Mouse (Mus musculus) G1E (cell line): ENCODE measurements at regions not wholly inside any gene's neighbourhood (a gene's known extent, or its start where the extent isn't known, plus 50 kb on each side); places are given as distances from the start of the nearest gene placed in this dataset.
A peak's percentile ranks its signal among the peaks of the same experiment; 100 is the strongest.

Experiments
- ATAC-seq: 2 replicates; pipeline ENCODE4 v1.8.0; 2016; ENCODE audit warnings: mild to moderate bottlenecking; ENCODE audit not compliant: insufficient number of reproducible peaks, poor library complexity, low FRiP score, severe bottlenecking; ENCODE audit errors: extremely low read depth
- DNase-seq: peaks from one replicate; pipeline ENCODE4 v3.0.0; 2012; ENCODE audit warnings: low spot score
- H3K27me3 ChIP-seq: 2 replicates; pipeline ENCODE4 v1.6.1; 2012; ENCODE audit warnings: mild to moderate bottlenecking, low read length, inconsistent platforms; ENCODE audit not compliant: insufficient read depth
- H3K36me3 ChIP-seq: replicated peaks from 2 replicates; pipeline ENCODE3; 2012; ENCODE audit warnings: mild to moderate bottlenecking, inconsistent platforms
- H3K4me1 ChIP-seq: 2 replicates; pipeline ENCODE4 v1.6.1; 2012; ENCODE audit warnings: low read depth, low read length, inconsistent platforms, mixed read lengths; ENCODE audit not compliant: insufficient read depth
- H3K4me3 ChIP-seq: 2 replicates; pipeline ENCODE4 v1.5.1; 2012; ENCODE audit warnings: low read depth, mild to moderate bottlenecking, inconsistent platforms, low read length, moderate library complexity, mixed read lengths
- H3K9me3 ChIP-seq: replicated peaks from 2 replicates; pipeline ENCODE4 v1.6.1; 2012; ENCODE audit warnings: inconsistent platforms
- CTCF ChIP-seq: IDR thresholded peaks from 2 replicates; pipeline ENCODE4 v1.5.1; 2012; ENCODE audit warnings: low read depth, low read length, inconsistent platforms, mixed read lengths
- GATA1 ChIP-seq: IDR thresholded peaks from 2 replicates; pipeline ENCODE4 v1.6.1; 2012; ENCODE audit warnings: borderline replicate concordance, low read length, inconsistent platforms, mixed read lengths
- GATA2 ChIP-seq: IDR thresholded peaks from 2 replicates; pipeline ENCODE4 v1.6.1; 2012; ENCODE audit warnings: low read depth, low read length, inconsistent platforms, borderline replicate concordance
- POLR2AphosphoS5 ChIP-seq: IDR thresholded peaks from 2 replicates; pipeline ENCODE4 v1.6.1; 2012; ENCODE audit warnings: low read depth, low read length, inconsistent platforms; ENCODE audit not compliant: insufficient replicate concordance
- TAL1 ChIP-seq: conservative IDR thresholded peaks from 2 replicates; pipeline ENCODE4 v1.6.1; 2012; ENCODE audit warnings: low read depth, low read length, inconsistent platforms, mixed read lengths

DNA sequence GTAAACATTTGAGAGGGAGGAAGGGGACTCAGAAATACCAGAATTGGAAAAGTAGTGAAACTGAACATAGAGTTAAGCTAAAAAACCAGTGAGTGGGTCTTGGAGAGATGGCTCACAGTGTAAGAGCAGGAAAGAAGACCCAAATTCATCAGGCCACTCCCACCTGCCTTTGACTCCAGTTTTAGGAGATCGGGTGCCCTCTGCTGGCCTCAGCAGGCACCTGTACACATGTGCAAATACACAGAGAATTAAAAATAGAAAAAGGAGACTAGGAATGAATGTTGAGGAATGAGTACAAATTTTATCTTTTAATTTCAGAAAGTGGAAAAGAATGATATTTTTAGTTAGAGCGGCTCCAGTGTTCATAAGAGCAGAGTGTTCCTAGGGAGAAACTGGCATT, 414.7 kb downstream of the Rnf144b start:
- ATAC-seq (no peak), DNase-seq (no peak)
- Histone ChIP-seq H3K36me3 (no peaks in the 10 kb centered on the region), H3K9me3 (no peaks in the 10 kb centered on the region), H3K4me3 (no peak overlapping the region), H3K4me1 (no peaks in the 10 kb centered on the region), H3K27me3 (no peaks in the 10 kb centered on the region)
- TF ChIP-seq GATA1 (no peak), GATA2 (no peak), CTCF (no peak), POLR2AphosphoS5 (no peak), TAL1 (no peak)

DNA sequence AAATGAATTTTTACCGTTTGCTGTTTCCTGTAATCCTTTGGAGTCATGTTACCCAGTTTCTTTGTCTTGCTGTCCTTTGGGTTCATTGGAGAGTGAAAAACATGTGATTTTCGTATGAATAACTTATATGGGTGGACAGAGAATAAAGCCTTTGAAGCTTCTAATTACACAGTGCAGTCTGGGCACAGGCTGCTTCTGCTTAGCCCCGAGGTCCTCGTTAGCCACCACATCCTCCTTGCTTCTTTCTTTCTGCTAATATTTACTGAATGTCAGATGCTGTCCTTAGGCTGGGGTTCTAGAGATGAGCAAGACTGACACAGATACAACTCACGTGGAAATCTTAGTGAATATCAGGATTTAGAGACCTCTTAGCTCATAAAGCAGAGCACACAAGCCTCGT, 427.2 kb downstream of the Rnf144b start:
- ATAC-seq = no peak

DNA sequence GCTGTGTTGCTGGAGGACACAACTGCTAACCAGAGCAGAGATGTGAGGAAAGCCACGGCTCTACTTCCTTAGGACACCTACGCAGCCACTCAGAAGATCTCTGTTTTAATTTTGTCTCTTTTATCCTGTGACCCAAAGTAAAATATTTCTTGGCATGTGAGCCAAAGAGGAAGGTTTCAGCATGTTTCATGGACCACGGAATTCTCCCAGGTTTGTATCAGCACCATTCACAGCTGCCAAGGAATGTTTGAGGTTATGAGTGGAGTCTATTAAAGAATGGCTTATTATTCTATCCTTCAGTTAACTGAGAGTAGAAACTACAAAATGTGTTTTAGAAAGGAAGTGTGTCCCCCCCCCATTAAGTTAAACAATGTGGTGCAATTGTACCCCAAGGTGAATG, 429.8 kb downstream of the Rnf144b start:
- ATAC-seq (no peak), DNase-seq (no peak)
- peaks cover 10% of the 10 kb centered on the region for H3K9me3 ChIP-seq
- no peak overlapping the region for H3K4me3 ChIP-seq
- no peaks in the 10 kb centered on the region for H3K4me1 ChIP-seq
- TF ChIP-seq TAL1 (no peak), CTCF (no peak), GATA1 (no peak), GATA2 (no peak), POLR2AphosphoS5 (no peak)
- H3K27me3 ChIP-seq = no peaks in the 10 kb centered on the region
- no peaks in the 10 kb centered on the region for H3K36me3 ChIP-seq

More for the DNA sequence above, 427.2 kb downstream of the Rnf144b start:
- TF ChIP-seq GATA1 (no peak), TAL1 (no peak), GATA2 (no peak), CTCF (no peak), POLR2AphosphoS5 (no peak)
- Histone ChIP-seq H3K4me1 (no peaks in the 10 kb centered on the region), H3K27me3 (no peaks in the 10 kb centered on the region), H3K4me3 (no peak overlapping the region), H3K9me3 (peaks cover 7% of the 10 kb centered on the region), H3K36me3 (no peaks in the 10 kb centered on the region)
- DNase-seq = no peak

DNA sequence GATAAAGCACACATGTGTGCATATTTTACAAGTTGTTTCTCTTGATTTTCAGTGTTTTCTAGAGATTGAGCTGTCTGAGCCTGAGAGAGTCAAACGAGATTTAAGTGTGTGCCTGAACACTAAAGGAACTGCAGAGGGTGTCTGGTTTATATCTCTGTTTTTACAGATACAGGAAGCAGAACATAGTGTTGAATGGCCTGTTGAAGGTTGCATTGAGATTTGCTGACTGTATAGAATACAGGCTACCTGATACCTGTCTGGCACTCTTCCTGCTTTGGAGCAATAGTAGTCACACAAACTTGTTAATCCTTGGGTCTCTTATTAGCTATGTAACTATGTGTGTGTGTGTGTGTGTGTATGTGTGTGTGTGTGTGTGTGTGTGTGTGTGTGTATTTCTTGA, 431.7 kb downstream of the Rnf144b start:
- no peak overlapping the region for H3K4me3 ChIP-seq
- peaks cover 16% of the 10 kb centered on the region for H3K9me3 ChIP-seq
- no peak for DNase-seq
- no peaks in the 10 kb centered on the region for H3K36me3 ChIP-seq
- no peak for ATAC-seq
- no peaks in the 10 kb centered on the region for H3K27me3 ChIP-seq
- TF ChIP-seq CTCF (no peak), TAL1 (no peak), POLR2AphosphoS5 (no peak)
- no peaks in the 10 kb centered on the region for H3K4me1 ChIP-seq

DNA sequence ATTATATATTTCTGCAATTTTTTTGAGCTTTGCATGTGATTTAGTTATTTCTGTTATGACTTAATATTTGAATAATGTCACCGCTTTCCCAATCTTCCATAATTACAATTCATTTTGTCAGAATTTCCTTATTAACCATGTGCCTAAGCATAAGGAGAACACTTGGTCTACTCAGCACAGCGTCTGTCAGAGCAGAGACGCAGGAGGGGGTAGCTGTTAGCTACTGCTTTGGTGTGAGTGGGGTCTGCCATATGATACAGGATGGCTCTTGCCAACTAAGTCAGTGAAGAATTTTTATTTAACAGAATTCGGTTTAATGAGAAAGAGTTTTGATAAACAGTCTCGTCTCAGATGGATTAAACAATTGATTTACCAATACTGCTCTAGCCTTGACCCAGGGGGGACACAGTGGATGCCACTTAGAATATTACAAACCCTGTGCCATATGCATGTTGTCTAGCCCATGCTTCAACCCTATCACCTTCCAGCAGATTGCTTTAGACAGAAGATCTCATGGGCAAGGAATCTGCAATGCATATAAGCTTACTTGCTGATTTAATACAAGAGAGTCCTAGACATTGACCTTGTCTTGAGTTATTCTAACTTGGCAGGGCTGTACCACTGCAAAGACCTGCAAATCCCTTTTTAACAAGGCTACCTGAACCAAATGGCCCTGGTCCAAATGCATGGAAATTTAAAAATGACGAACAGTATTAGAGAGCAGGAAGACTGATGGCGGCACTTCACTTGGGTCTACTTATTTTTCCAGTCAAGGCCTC, 434.9 kb downstream of the Rnf144b start:
- Histone ChIP-seq H3K9me3 (peaks cover 20% of the 10 kb centered on the region), H3K36me3 (no peaks in the 10 kb centered on the region), H3K27me3 (no peaks in the 10 kb centered on the region), H3K4me1 (no peaks in the 10 kb centered on the region), H3K4me3 (no peak overlapping the region)
- DNase-seq = no peak
- no peak for ATAC-seq
- TF ChIP-seq TAL1 (no peak), GATA1 (no peak), CTCF (no peak), GATA2 (no peak), POLR2AphosphoS5 (no peak)

DNA sequence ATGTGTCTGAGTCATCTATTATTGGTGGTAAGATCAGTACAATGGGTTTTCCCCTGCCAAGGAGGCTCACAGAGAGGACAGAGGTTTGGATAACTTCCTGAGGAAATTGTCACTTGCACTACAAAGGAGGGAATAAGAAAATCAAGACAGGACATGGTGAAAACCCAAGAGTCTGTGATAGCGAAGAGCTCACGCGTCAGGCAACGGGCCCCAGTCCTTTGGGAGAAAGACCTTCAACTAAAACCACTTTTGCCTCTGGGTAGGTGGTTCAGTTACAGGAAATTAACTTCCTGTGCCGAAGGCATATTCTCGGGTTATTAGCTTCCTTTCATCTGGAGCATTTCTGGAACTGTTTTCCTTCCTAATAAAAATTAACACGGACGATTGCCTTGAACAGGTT, 440.4 kb downstream of the Rnf144b start:
- TF ChIP-seq CTCF (no peak), GATA2 (no peak), TAL1 (no peak), GATA1 (no peak), POLR2AphosphoS5 (no peak)
- H3K36me3 ChIP-seq = no peaks in the 10 kb centered on the region
- H3K27me3 ChIP-seq = no peaks in the 10 kb centered on the region
- H3K4me3 ChIP-seq = no peak overlapping the region
- peaks cover 16% of the 10 kb centered on the region for H3K9me3 ChIP-seq
- ATAC-seq = no peak
- no peak for DNase-seq
- H3K4me1 ChIP-seq = no peaks in the 10 kb centered on the region

DNA sequence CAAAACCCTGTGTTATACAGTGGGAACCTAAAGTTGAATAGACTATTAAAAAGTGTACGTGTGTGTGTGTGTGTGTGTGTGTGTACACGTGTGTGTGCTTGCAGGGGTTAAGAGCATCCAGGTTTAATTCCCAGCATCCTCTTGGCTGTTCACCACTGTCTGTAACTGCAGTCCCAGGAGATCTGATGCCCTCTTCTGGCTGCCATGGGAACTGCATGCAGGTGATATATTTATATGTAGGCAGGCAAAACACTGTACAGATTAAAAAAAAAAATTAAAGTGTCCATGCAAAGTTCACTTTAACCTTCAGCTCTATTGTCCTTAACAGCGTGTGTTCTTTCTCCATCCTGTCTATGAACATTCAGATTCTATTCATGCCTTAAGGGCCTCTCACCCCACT, 454.1 kb downstream of the Rnf144b start:
- no peaks in the 10 kb centered on the region for H3K4me1 ChIP-seq
- ATAC-seq (no peak), DNase-seq (no peak)
- H3K9me3 ChIP-seq = peaks cover 32% of the 10 kb centered on the region
- no peak overlapping the region for H3K4me3 ChIP-seq
- TF ChIP-seq GATA1 (no peak), TAL1 (no peak), POLR2AphosphoS5 (no peak), CTCF (0 out of 2 replicates have a peak, but pooled peaks have one; percentile 19), GATA2 (no peak)
- no peaks in the 10 kb centered on the region for H3K36me3 ChIP-seq
- no peaks in the 10 kb centered on the region for H3K27me3 ChIP-seq
